Mouse (Mus musculus) 416B (cell line): ENCODE data around the gene Nsl1.
A peak's percentile ranks its signal among the peaks of the same experiment; 100 is the strongest.

ENCODE experiments used
- DNase-seq: peaks from one replicate; pipeline ENCODE4 v3.0.0; 2011; ENCODE audit warnings: low read depth

Nsl1 gene

DNA sequence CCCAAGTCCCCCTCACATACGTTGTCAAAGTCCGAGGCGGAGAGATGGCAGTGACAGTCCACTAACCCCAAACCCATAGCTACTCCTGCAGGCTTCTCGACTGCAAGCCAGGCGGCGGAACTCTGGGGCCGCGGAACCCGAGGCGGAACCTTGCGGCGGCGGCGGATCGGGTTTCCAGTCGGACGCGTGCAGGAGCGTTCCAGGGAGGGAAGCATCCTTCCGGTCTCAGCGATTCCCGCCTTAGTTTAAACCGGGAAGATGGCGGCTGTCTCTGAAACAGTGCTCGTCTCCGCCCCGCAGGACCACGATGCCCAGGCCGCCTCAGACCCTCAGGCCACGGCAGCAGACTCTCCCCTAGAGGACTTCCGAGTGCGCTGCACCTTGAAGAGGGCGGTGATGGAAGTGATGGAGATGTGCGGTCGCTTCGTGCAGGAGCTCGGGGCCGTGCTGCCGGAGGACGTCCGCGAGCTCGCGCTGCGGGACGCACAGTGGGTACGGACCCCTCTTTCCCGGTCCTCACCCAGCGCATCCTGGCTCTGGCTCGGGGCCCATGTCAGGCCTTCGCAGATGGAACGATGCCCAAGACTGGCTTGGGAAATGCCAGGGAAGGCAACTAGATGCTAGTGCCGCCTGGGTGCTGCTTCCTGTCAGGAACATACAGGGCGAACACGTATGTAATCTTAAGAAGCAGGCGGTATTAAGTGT, at the start of gene Nsl1, which contains the start of gene Tatdn3:
Gene Nsl1 (plus strand): TSS at position 232 of the 705 bp plus-strand sequence.
Gene Tatdn3 (minus strand): TSS at position 152 of the 705 bp plus-strand sequence.
- DNase-seq = peak; percentile 89

DNA sequence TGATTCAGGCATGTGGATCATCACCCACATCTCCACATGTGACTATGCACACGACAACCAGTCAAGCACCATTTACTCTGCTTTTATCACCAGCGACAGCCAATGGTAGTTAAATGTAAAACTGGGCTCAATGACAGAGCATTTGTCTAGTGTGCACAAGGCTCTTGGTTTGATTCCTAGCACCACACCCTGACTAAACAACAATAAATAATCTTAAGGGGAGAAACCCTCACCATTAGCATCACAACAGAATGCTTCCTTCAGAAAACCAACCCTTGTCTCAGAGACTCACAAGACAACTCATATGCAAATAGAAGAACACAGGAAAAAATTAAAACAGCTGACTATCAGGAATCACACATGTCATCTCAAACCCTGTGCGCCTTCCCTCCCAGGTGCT, 48.5 kb upstream of the Nsl1 start:
- no peak for DNase-seq

DNA sequence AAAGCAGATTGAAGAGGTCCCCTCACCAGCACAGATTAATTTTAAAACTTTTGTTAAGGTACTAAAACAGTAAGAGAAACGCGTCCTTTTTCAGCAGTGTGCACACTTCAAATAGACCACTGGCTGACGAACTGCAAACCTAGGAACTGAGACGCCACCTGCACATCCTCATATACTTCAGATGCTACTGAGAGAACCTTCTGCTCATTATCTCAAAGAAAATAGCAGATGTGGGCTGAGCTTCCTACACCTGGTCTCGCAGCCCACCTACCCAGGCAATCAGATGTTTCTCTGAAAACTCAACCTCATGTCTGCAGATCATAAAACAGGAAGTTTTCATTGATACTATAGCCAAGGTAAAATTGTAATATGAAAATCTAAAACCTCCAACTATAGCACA, 43.0 kb upstream of the Nsl1 start:
- DNase-seq = no peak

DNA sequence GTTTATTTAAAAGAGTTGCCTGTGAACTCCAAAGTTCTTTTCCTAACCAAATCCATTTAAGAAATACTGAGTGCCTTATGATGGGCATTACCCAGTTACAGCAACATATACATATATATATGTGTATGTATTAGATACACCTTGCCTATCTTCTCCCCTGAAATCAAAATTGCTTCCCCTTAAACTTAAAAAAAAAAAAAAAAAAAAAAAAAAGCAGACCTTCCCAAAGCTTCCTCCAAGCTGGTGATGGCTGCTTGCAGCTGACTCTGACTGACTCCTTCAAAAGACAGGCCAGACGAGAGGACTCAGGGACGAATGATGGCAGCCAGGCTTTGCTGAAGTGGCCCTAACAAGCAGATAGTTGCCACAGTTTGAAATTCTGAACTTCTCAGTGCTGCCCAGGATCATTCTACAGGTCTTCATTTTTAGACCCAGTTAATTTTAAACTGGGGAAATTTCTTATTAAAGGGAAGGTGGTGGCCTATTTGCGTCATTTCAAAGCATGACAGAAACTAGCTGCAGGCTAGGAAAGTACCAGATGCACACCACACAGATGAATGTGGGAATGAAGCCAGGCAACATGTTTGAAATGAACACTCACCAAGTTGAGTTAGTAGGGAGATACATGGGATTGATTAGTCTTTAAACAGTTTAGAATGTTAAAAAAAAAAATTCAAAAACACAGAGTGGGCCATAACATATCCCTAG, 42.4 kb upstream of the Nsl1 start:
- DNase-seq = no peak

DNA sequence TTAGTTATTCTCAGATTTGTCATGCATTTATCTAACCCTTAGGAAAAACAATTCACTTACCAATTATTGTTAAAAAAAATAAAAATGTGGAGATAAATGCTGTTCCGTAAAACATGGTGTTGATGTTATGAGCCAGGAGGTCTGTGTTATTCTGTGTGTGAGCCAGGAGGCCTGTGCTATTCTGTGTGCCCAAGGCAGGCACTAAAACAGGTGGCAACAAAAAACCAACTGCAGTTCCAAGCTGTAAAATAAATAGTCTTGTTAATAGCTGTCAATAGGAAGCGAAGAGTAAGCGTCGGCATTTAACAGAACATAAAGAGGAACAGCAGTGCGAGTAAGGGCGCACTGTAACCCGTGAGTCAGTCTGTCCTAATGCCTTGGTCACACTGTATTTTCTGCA, 41.8 kb upstream of the Nsl1 start:
- DNase-seq = peak; percentile 23

DNA sequence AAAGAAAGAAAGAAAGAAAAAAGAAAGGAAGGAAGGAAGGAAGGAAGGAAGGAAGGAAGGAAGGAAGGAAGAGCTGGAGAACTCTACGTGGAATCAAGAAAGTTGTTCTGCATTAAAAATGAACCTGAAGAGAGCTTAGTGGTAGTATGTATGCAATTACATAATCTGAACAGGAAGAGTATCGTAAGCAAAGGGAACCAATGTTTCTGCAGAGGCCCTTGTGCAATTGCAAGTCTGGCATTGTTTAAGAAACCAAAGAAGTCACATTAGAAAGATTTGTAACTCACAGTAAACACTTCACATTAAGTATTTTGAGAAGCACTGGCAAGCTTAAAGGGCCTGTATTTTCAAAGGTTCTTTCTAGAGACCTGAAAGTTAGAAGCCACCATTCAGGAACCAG, 39.7 kb upstream of the Nsl1 start:
- peak; percentile 85 for DNase-seq

DNA sequence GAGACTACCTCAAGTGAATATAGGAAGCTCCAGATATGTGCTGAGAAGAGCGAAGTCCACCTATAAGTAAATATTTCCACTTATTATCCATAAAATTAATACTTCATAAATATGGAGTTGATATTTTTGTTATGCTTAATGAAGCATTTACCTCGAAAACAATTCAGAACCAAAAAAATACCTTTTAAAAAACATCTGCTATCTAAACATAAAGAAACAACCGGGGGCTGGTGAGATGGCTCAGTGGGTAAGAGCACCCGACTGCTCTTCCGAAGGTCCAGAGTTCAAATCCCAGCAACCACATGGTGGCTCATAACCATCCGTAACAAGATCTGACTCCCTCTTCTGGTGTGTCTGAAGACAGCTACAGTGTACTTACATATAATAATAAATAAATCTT, 39.0 kb upstream of the Nsl1 start:
- DNase-seq = peak; percentile 58

DNA sequence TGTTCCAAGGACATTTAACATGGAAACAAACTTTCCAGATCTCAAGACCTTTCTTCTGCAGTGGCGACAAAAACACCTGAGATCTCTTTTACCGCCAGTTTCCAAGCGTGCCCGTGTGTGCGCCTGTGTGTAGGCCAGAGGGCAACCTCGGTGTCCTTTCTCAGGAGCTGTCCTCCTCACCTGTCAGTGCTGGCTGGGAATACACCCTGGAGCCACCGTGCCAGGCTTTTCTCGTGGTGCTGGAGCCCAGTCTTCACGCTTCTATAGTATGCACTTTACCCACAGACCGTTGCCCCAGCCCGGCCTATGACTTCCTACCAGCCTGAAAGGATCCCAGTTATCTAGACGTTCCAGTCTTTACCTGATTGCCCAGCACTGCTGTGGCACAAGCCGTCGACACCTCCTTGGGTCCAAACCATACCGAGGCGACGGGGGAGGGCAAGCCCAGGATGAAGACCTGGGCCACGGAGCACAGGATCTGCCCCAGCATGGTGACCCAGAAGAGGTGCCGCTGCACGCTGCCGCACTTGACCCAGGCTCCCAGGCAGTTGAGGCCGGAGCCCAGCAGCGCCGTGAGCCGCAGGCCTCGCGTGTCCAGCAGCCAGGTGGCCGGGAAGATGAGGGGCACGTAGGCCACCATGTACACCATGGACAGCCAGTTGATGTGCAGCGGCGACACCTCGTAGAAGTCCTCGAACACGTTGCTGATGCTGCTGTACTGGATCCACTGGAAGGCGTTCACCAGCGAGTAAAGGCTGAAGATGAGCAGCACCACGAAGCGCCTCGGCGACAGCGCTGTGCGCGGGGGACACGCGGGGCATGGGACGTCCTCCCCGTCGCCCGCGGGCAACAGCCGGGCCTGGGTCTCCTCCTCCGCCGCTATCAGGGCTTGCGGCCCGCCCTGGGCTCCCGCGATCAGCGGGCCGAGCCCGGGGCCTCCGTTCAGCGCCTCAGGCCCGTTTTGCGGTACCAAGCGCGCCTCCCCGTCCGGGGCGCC, 37.5 kb upstream of the Nsl1 start:
- peak; percentile 42 for DNase-seq

DNA sequence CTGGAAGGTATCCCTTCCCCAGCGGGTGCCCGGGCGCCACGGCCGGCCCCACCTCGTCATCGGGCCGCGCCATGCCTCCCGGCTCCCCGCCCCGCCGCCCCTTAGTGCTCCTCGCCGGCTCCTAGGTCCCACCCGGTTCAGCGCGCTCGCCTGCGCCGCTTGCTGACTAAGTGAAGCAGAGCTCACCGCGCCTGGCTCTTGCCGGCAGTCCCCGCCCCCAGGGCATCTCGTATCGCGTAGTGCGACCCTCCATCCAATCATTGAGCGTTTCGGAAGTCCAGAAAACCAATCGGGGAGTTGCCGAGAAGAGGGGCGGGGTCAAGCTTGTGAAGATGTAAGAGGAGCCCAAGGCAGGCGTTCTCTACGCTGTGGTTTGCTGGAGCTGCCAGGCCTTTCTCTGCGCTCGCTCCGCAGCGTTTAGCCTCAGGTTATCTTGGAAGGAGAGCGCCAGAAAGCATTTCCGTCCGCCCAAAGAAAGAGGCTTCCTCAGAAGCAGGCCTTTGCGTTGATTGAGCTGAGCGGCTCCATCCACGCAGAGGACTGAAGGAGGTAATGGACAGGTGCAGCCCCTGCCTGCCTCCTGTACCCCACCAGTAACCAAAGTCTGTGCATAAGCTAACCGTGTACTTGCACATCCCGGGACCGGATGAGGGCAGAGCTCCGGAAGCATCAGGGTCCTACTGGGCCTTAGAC, 36.6 kb upstream of the Nsl1 start, which contains the start of gene Flvcr1:
Gene Flvcr1 (minus strand): TSS at position 138 of the 693 bp plus-strand sequence.
- DNase-seq = peak; percentile 100

DNA sequence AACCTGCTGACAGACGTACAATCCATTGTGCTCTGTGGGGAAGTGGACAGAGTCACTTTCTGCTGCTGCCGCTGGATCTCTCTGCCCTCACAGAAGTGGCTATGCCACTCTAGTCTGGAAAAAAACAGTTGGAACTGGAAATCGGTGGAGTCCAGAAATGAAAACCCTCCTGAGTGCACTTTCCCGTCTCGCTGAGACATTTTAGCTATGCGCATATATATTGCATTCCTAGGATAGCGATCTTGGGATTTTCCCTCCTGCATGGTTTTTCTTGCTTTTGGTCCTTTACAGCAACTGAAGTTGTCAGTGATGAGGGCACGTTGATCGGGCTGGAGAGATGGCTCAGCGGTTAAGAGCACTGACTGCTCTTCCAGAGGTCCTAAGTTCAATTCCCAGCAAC, 32.6 kb upstream of the Nsl1 start:
- peak; percentile 35 for DNase-seq

DNA sequence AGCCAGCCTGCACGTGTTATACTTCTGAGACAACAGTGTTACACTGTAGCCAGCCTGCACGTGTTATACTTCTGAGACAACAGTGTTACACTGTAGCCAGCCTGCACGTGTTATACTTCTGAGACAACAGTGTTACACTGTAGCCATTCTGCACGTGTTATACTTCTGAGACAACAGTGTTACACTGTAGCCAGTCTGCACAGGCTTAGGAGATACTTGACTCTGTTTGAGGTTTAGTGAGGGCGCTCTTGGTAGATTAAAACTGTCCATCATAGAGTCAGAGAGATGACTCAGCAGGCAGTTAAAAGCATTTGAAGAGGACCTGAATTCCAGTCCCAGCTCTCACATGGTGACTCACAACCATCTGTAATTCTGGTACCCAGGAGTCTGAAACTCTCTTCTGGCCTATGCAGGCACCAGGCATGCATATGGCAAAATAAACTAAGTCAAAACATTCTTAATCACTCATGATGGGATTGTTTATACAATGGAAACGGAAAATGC, 31.8 kb upstream of the Nsl1 start:
- peak; percentile 78 for DNase-seq

DNA sequence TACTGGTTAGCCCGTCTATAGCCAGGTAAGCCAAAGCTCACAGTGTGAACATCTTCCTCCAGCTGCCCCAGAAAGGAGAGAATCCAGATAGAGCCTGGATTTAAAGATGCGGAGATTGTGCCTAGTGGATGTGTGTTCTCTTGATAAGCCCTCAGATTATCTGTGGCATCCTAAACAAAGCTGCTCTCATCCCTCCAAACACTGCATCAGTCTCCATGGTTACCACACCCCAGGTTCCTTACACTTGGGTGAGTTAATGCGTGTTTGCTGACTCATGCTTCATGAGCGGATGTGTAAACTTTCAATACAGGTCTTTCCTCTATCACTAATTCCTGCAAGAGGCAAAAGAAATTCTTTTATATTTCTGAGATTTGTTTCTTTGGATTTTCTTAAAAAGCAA, 27.2 kb upstream of the Nsl1 start:
- no peak for DNase-seq

DNA sequence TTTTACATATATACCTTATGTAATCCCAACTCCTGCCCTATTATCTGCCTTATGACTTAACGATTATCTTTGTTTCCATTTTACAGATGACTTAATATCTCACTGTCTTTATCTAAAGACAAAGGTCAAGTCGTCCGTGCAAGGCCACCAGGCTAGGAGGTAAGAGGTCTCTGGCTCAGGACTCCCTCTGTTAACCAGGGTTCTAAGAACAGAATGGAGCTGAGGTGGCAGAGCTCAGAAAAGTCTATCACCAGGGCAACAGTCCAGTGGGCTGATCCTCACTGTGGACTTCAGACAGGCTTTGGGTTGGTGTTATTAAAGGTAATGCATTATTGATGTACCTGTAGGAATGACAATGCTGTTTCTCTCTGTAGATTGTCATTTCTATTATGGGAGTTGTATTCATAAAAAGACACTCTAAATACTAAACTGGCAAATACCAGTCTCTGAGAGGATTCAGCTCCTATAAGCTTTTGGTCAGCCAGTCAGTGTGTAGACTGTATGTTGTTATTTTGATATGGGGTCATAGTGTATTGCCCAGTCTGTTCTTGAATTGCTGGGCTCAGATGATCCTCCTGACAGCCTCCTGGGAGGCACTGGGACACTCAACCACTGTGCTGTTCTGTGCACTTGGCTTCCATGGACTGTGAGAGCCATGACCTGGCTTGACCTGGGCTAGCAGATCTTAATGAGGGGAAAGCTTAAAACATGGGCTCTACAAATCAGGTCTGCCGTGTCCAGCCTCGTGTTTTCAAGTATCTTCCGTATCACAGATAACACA, 26.1 kb upstream of the Nsl1 start, which contains the start of gene Spata45:
Gene Spata45 (plus strand): TSS at position 86 of the 781 bp plus-strand sequence.
- no peak for DNase-seq

DNA sequence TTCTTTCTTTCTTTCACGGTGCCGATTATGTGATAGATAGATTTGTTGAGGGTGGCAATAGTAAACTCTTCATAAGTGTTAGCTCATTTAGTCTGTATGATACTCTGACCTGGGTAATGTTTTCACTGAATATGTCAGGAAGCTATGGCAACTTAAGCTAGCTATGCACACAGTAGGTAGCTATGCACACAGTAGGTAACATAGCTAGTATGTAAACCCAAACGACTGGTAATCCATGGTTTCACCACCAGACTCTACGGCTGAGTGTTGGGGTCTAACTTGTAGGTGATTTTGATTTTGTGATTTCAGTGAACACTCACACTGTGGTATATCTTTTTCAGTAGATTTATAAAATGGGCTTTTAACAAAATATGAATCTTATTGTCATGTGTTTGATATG, 24.8 kb upstream of the Nsl1 start:
- no peak for DNase-seq

DNA sequence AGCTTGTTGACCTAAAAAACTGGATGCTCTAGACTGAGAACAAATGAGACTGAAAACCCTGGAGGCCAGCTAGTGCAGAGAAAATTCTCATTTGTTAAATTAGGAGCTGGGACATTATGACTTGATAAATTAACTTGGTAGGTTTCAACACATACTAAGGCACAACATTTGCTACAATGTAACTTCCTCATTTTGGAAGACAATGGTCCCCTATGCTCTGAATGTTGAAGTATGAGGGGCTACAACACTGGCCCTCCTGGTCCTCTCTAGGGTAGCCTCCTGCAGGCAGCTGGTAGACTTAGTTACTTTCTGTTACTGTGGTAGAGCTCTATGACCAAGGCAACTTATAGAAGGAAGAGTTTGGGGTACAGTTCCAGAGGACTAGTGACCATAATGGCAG, 21.5 kb upstream of the Nsl1 start:
- peak; percentile 20 for DNase-seq

DNA sequence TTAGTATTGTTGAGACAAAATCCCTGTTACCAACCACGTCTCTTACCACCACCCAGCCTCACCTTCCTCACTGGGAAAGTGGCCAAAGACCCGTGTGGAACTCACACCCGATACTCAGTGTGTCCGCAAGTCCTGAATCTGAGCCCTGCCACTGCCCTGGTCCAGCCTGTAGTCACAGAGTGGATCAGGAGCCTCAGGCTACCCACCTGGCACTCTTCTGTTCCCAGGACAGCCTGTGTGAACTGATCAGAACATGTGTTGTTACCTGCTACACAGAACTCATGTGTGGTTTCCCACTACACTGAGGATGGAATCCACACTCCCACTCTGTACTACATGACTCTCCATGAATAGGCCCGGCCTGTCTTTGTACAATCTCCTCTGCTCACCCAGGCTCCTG, 20.7 kb upstream of the Nsl1 start:
- DNase-seq = no peak

DNA sequence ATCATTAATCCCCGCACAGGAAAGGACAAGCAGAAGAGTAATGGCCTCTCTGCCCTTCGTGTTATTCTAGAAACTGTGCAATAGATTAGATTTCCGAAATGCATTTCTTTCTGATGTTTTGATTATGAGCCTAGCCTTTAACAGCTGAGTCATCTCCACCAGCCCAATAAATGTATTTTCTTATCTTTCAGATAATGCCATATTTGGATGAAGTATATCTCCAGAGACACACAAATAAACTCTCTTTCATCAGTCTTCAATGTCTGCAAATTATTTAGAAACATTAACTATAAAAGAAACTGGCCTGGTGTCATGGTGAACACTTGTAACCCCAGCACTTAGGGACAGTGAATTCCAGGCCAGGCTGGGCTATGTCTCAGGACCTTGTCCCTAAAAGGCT, 20.1 kb upstream of the Nsl1 start:
- DNase-seq = no peak

DNA sequence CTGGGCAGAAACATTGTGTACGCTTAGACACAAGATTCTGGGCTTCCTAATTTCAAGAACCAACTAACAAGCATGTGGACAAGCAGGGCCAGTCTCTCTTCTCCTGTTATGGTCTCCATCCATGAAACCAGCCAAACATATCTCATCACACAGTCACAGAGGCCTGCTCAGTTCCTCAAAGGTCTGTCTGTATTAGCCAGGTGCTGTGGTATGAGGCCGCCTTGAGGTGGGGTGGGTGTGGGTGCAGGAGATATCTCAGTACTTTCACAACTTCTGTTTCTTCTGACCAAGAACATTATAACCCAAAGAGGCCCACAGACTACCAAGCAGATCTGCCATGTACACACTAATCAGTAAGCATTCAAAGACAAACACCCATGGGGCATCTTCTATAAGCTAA, 17.5 kb upstream of the Nsl1 start:
- DNase-seq = no peak

DNA sequence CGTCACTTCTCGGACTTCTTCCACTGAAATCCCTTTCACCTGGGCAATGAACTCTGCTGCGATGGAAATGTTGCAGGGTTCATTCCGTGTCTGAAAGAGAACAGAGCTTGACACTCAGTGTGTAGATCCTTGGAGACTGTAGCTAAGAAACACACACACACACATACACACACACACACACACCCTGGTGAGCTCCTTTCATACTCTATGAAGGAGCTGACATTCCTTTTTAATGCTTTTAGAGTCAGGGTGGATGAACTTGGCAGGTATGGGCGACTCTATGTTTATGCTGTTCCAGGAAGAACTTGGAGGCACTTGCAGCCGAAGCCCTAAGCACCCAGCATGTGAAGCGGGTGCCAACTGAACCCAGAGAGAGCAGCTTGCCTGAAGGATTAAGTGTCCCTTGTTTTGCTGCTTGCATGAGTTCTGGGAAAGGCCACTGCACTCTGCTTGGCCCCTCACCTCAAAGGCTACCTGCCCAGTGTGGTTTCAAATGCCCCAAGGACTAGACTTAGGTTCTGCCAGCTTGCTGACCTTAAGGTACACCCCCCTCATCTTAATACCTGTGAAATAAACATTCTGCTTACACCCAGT, 16.5 kb upstream of the Nsl1 start:
- DNase-seq = no peak

DNA sequence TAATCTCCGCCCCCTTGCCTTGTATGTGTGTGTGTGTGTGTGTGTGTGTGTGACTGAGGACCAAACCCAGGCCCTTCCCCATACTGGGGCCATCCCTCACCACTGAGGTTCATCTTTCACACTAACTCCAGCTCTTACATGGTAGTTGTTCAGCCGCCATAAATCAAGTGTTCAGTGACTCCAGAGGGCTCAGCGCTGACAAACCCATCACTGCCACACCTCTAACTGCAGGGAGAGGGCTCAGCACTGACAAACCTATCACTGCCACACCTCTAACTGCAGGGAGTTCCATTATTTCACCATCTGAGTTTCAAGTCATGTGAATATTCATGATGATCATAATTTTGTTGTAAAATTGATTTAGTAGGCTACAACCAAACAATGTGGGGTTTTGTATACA, 9.3 kb upstream of the Nsl1 start:
- no peak for DNase-seq
